Mouse (Mus musculus): ENCODE measurements around the gene Gm20683. TPM values are rescaled to one million over a fixed set of nuclear protein-coding genes. Genes with fewer than 3 reads are reported as not detected.

Gene Gm20683
- total and polyA plus RNA-seq, 2 experiments from 2014 or later = 1.5 TPM; not detected in 1

DNA sequence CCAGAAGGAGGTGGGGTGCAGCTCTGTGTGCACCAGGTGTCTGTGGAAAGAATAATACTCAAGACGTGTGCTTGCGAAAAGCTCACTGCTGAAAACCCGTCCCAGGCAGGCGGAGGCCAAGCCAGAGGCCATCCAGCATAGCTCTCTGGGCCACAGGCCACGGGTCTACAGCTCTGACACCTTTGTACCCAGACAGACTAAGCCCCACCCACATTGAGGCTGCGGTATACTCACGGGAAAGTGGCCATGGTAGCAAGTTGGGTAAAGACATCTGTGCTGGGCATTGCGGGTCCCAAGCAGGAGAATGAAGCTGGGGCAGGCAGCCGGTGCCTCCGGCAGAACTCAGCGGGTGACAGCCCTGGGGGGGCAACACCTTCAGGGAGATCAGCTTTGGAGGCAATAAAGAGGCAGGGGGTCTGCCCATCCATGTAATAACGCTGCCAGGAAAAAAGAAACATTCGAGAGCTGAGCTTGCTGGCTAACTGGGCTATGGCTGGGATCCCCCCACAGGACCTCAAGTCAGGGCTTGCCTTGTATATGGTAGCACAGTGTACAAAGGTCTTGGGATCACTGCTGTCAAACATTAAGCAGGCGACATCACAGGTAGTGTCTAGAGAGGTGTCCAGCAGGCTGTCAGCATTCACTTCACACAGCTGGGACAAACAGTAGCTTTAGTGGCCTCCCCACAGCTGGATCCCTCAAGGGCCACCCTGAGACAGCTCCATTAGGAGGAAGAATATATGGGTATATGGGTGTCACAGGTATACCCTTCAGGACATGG lies 1.9 kb downstream of the Gm20683 start:
- no peaks in the 10 kb centered on the region for H3K9me3 ChIP-seq (replicated peaks; ENCODE audit: control insufficient read depth, low read length)
- H3K9ac ChIP-seq (replicated peaks; ENCODE audit: low read depth, low read length) = no peak overlapping the region
- WGBS = 82% methylated on average over 14 of the region's 14 CpGs
- H3K27me3 ChIP-seq (ENCODE audit: control insufficient read depth, insufficient read depth, low read length) = no peaks in the 10 kb centered on the region
- DNase-seq (ENCODE audit: low spot score) = no peak
- H3K27ac ChIP-seq (ENCODE audit: low read depth) = no peak overlapping the region
- TF ChIP-seq CTCF (IDR thresholded peaks at IDR 0.05; ENCODE audit: low read depth) = no peak
- TF ChIP-seq EP300 (IDR thresholded peaks at IDR 0.05; ENCODE audit: low read depth) = no peak
- H3K4me2 ChIP-seq (ENCODE audit: low read depth, low read length) = no peak overlapping the region
- no peak for ATAC-seq (ENCODE audit: insufficient read depth, low read depth)
- no peak overlapping the region for H3K4me3 ChIP-seq (ENCODE audit: low read depth, low read length)
- peaks cover 48% of the 10 kb centered on the region for H3K36me3 ChIP-seq (replicated peaks; ENCODE audit: control insufficient read depth, insufficient read depth, low read length)
- peaks cover 32% of the 10 kb centered on the region for H3K4me1 ChIP-seq (ENCODE audit: control insufficient read depth, insufficient read depth)

DNA sequence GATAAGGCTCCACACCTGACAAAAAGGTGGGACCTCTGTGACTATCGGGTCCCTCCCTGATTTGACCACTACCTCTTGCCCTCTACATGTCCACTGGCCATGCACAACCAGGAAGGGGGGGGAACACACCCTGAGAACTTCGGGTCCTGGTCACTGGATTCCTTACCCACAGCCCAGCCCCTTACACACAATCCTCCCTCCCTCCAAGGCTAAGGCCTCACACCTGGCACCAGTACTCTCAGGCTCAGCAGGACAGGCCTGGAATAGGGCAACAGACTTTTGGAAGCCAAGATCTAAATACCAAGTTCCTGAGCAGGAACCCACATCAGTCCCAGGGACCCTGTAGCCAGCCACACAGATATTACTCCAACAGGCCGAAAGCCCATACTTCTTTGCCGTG lies 2.7 kb downstream of the Gm20683 start:
- H3K36me3 ChIP-seq (replicated peaks; ENCODE audit: control insufficient read depth, insufficient read depth, low read length) = peaks cover 48% of the 10 kb centered on the region
- ATAC-seq (ENCODE audit: insufficient read depth, low read depth) (no peak), DNase-seq (ENCODE audit: low spot score) (no peak)
- H3K27ac ChIP-seq (ENCODE audit: low read depth) = no peak overlapping the region
- no peak overlapping the region for H3K9ac ChIP-seq (replicated peaks; ENCODE audit: low read depth, low read length)
- 79% methylated on average over 4 of the region's 4 CpGs for WGBS
- no peaks in the 10 kb centered on the region for H3K9me3 ChIP-seq (replicated peaks; ENCODE audit: control insufficient read depth, low read length)
- H3K4me1 ChIP-seq (ENCODE audit: control insufficient read depth, insufficient read depth) = peaks cover 36% of the 10 kb centered on the region
- H3K4me2 ChIP-seq (ENCODE audit: low read depth, low read length) = no peak overlapping the region
- H3K27me3 ChIP-seq (ENCODE audit: control insufficient read depth, insufficient read depth, low read length) = no peaks in the 10 kb centered on the region
- TF ChIP-seq EP300 (IDR thresholded peaks at IDR 0.05; ENCODE audit: low read depth) = no peak
- no peak for TF ChIP-seq CTCF (IDR thresholded peaks at IDR 0.05; ENCODE audit: low read depth)
- H3K4me3 ChIP-seq (ENCODE audit: low read depth, low read length) = no peak overlapping the region

DNA sequence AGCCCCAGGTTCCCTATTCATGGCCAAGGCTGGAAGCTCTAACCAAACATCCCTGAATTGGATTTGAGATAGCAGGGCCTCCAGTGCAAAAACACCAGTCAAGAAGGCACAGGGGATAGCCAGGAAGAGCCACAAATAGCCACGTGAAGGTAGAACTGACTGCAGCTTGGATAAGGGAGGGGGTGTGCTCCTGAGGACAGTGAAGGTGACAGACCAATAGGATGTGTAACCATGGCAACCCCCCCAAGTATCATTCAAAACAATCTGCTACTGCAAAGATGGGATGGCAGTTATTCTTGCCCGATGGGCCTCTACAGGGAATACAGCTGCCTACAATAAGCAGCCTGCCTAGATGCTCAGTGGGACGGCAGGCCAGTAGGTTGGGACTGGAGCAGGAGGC lies 4.0 kb downstream of the Gm20683 start:
- no peaks in the 10 kb centered on the region for H3K9me3 ChIP-seq (replicated peaks; ENCODE audit: control insufficient read depth, low read length)
- DNase-seq (ENCODE audit: low spot score) (no peak), ATAC-seq (ENCODE audit: insufficient read depth, low read depth) (no peak)
- H3K4me3 ChIP-seq (ENCODE audit: low read depth, low read length) = no peak overlapping the region
- peaks cover 47% of the 10 kb centered on the region for H3K36me3 ChIP-seq (replicated peaks; ENCODE audit: control insufficient read depth, insufficient read depth, low read length)
- H3K4me1 ChIP-seq (ENCODE audit: control insufficient read depth, insufficient read depth) = peaks cover 29% of the 10 kb centered on the region
- 32% methylated on average over 3 of the region's 3 CpGs for WGBS
- H3K9ac ChIP-seq (replicated peaks; ENCODE audit: low read depth, low read length) = no peak overlapping the region; the same call in 1 of the 2 replicates
- TF ChIP-seq EP300 (IDR thresholded peaks at IDR 0.05; ENCODE audit: low read depth) (no peak), CTCF (IDR thresholded peaks at IDR 0.05; ENCODE audit: low read depth) (no peak)
- 0 out of 2 replicates have a peak overlapping the region, but pooled peaks have one; percentile 86 for H3K4me2 ChIP-seq (ENCODE audit: low read depth, low read length)
- H3K27me3 ChIP-seq (ENCODE audit: control insufficient read depth, insufficient read depth, low read length) = no peaks in the 10 kb centered on the region
- H3K27ac ChIP-seq (ENCODE audit: low read depth) = peak overlapping the region; percentile 77

DNA sequence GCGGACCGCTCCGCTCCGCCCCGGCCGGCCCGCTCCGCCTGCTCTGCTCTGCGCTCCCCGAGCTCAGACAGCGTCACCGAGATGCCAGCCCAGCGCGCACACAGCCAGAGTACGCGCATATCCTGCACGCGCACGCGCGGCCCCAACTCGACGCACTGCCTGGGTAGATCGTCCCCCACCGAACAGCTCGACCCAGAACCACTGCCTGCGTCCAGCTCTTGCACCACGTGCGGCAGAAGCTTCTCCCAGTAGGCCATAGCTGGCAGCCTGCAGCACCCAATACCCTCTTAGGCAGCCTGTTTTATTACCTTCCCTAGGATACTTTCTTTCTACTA lies 4.5 kb downstream of the Gm20683 start, which contains the start of gene Rhbdl1:
TSS of gene Rhbdl1 (minus strand) at position 220 of the 335 bp plus-strand sequence.
- peak within 1 kb of the TSS; percentile 86 for H3K4me2 ChIP-seq (ENCODE audit: low read depth, low read length)
- H3K4me1 ChIP-seq (ENCODE audit: control insufficient read depth, insufficient read depth) = peaks cover 31% of the 10 kb centered on the region
- peak within 1 kb of the TSS; percentile 48 for H3K4me3 ChIP-seq (ENCODE audit: low read depth, low read length)
- H3K9me3 ChIP-seq (replicated peaks; ENCODE audit: control insufficient read depth, low read length) = no peaks in the 10 kb centered on the region
- H3K9ac ChIP-seq (replicated peaks; ENCODE audit: low read depth, low read length) = peak within 1 kb of the TSS; percentile 57
- peak within 1 kb of the TSS; percentile 77 for H3K27ac ChIP-seq (ENCODE audit: low read depth)
- peak; percentile 7 for ATAC-seq (ENCODE audit: insufficient read depth, low read depth)
- H3K36me3 ChIP-seq (replicated peaks; ENCODE audit: control insufficient read depth, insufficient read depth, low read length) = peaks cover 42% of the 10 kb centered on the region
- under 1% methylated on average over 29 of the region's 29 CpGs for WGBS
- no peak for TF ChIP-seq EP300 (IDR thresholded peaks at IDR 0.05; ENCODE audit: low read depth)
- TF ChIP-seq CTCF (IDR thresholded peaks at IDR 0.05; ENCODE audit: low read depth) = no peak
- no peaks in the 10 kb centered on the region for H3K27me3 ChIP-seq (ENCODE audit: control insufficient read depth, insufficient read depth, low read length)
- DNase-seq (ENCODE audit: low spot score) = peak; percentile 61

DNA sequence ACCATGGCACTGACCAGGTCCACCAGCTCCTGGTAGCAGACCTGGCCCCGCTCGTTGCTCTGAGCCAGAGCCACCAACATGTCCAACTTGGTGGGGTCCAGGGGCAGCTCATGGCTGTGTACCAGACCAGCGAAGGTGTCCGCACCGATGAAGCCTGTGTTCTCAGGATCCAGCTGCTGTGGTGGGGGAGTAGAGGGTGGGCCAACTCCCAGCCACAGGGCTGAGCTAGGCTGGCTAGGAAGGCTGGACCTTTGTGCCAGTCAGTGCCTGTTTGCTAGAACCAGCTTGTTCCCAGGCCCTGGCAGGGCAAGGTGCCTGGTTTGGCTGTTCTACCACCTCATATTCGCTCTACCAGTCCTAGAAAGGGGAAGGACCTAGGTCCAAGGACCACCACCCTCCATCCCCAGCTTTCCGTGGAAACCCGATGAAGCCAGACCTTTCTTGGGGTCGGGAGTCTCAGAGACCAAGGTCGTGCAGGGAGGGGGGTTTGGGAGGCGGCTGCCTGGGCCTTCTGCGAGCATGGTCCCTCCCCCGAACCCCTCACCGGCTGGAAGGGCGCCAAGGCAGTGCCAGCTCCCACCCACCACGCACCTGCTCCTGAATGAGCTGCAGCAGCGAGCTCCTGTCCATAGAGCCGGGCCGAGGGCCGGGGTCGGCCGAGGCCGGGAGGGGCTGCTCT lies 5.0 kb downstream of the Gm20683 start:
- ATAC-seq (ENCODE audit: insufficient read depth, low read depth) (no peak), DNase-seq (ENCODE audit: low spot score) (no peak)
- peak overlapping the region; percentile 57 for H3K9ac ChIP-seq (replicated peaks; ENCODE audit: low read depth, low read length)
- TF ChIP-seq CTCF (IDR thresholded peaks at IDR 0.05; ENCODE audit: low read depth) = no peak
- TF ChIP-seq EP300 (IDR thresholded peaks at IDR 0.05; ENCODE audit: low read depth) = no peak
- peaks cover 38% of the 10 kb centered on the region for H3K36me3 ChIP-seq (replicated peaks; ENCODE audit: control insufficient read depth, insufficient read depth, low read length)
- H3K4me1 ChIP-seq (ENCODE audit: control insufficient read depth, insufficient read depth) = peaks cover 36% of the 10 kb centered on the region
- peak overlapping the region; percentile 48 for H3K4me3 ChIP-seq (ENCODE audit: low read depth, low read length)
- H3K9me3 ChIP-seq (replicated peaks; ENCODE audit: control insufficient read depth, low read length) = no peaks in the 10 kb centered on the region
- no peaks in the 10 kb centered on the region for H3K27me3 ChIP-seq (ENCODE audit: control insufficient read depth, insufficient read depth, low read length)
- H3K4me2 ChIP-seq (ENCODE audit: low read depth, low read length) = peak overlapping the region; percentile 86
- 21% methylated on average over 23 of the region's 23 CpGs for WGBS
- H3K27ac ChIP-seq (ENCODE audit: low read depth) = peak overlapping the region; percentile 77

All from heart, postnatal 0 days (tissue).